ENCODE assay signal across 19 mouse cellular contexts in the genomic region with DNA sequence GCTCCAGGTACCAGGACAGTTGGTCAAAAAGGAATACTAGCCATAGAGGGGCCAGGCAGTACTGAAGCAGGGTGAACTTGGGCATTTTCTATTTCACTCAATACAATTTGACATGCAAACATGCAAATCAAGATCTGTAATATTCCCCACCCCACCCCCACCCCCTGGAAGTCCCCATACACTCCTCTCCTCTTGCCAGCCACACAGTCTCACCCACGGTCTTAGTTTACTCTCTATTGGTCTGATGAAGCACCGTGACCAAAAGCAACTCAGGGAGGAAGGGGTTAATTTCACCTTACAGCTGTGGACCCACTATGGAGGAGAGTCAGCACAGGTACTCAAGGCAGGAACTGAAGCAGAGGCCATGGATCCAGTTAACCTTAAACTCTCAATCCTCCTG. TPM values are rescaled to one million over a fixed set of nuclear protein-coding genes. Genes with fewer than 3 reads are reported as not detected.
DNase-seq lines count a peak whose midpoint lies in the region; ATAC-seq and TF ChIP-seq lines count a peak whose summit lies in the region.
"Had no signal": no experiment of that assay in that cellular context is flagged by ENCODE, and none has a peak within 500 bp of the region (broad histone marks: within the 10 kb centered on the region; RNA-seq: fewer than 3 reads in every experiment).

No protein-coding gene starts in this region.

- 0 out of 2 replicates have a peak overlapping the region, but pooled peaks have one; percentile 11 for H3K4me2 ChIP-seq in liver, embryonic 12.5 days
- H3K4me2 ChIP-seq: forebrain, embryonic 13.5 days; heart, embryonic 13.5 days; hindbrain, embryonic 14.5 days; intestine, embryonic 15.5 days had no signal

- H3K27ac ChIP-seq in liver, embryonic 12.5 days = no peak overlapping the region
- peak overlapping the region; percentile 86; the same call in 1 of the 2 replicates for H3K27ac ChIP-seq in bone marrow macrophage, adult 2 months (ENCODE audit: insufficient read depth, low read depth, low read length)
- H3K27ac ChIP-seq: forebrain, embryonic 13.5 days; gastrocnemius, adult 2 months; heart, adult 2 months; heart, embryonic 13.5 days; hindbrain, embryonic 10.5 days; hindbrain, embryonic 14.5 days; intestine, embryonic 15.5 days had no signal

- WGBS in liver, embryonic 12.5 days (ENCODE audit: insufficient replicate concordance) = 81% methylated on average over 2 of the region's 2 CpGs

- intact Hi-C loops in gastrocnemius, postnatal 36 days (cut with DNase I) = no loop called here

- TF ChIP-seq CTCF in bone marrow macrophage, adult 2 months (IDR thresholded peaks at IDR 0.05; ENCODE audit: low read depth, low read length) = no peak

- H3K4me1 ChIP-seq in liver, embryonic 12.5 days = peaks cover 20% of the 10 kb centered on the region
- peaks cover 29% of the 10 kb centered on the region for H3K4me1 ChIP-seq in bone marrow macrophage, adult 2 months (ENCODE audit: control insufficient read depth, insufficient read depth, low read length)
- H3K4me1 ChIP-seq: forebrain, embryonic 13.5 days; heart, embryonic 13.5 days; hindbrain, embryonic 10.5 days; intestine, embryonic 15.5 days had no signal

- no peaks in the 10 kb centered on the region for H3K36me3 ChIP-seq in liver, embryonic 12.5 days
- H3K36me3 ChIP-seq: heart, embryonic 13.5 days; hindbrain, embryonic 10.5 days; intestine, embryonic 15.5 days had no signal

- DNase-seq in gastrocnemius, postnatal 25 days = peak; percentile 1
- DNase-seq in gastrocnemius, postnatal 36 days = no peak
- no peak for DNase-seq in liver
- no peak for DNase-seq in yolk sac, embryonic 10.5 days (ENCODE audit: low spot score)
- no peak for DNase-seq in kidney, postnatal 14 days
- DNase-seq: adrenal gland, postnatal 10 days; cerebellum, adult 11-12 months; cerebellum, adult 9-11 months; cerebellum, postnatal 36 days; gastrocnemius, adult 2 months; heart, adult 2 months; kidney, adult 18-20 months had no signal

- H3K4me3 ChIP-seq in liver, embryonic 12.5 days = no peak overlapping the region
- H3K4me3 ChIP-seq in bone marrow macrophage, adult 2 months (ENCODE audit: insufficient read depth, low read length) = no peak overlapping the region
- H3K4me3 ChIP-seq: forebrain, embryonic 13.5 days; gastrocnemius, adult 2 months; heart, adult 2 months; heart, embryonic 13.5 days; hindbrain, embryonic 10.5 days; intestine, embryonic 15.5 days had no signal

- no peak overlapping the region for H3K9ac ChIP-seq in liver, embryonic 12.5 days
- H3K9ac ChIP-seq: forebrain, embryonic 13.5 days; heart, embryonic 13.5 days; hindbrain, embryonic 14.5 days; intestine, embryonic 15.5 days had no signal

- H3K27me3 ChIP-seq in liver, embryonic 12.5 days (replicated peaks) = no peaks in the 10 kb centered on the region
- H3K27me3 ChIP-seq: forebrain, embryonic 13.5 days; heart, embryonic 13.5 days; intestine, embryonic 15.5 days had no signal

- no peak for ATAC-seq in liver, embryonic 12.5 days
- ATAC-seq: forebrain, embryonic 13.5 days; intestine, embryonic 15.5 days had no signal

- no peak for TF ChIP-seq POLR2A in bone marrow macrophage, adult 2 months (IDR thresholded peaks at IDR 0.05; ENCODE audit: borderline replicate concordance, low read depth, low read length)

- H3K9me3 ChIP-seq in liver, embryonic 12.5 days (replicated peaks) = no peaks in the 10 kb centered on the region
- H3K9me3 ChIP-seq: forebrain, embryonic 13.5 days; heart, embryonic 13.5 days; hindbrain, embryonic 10.5 days; intestine, embryonic 15.5 days had no signal

RNA-seq across cellular contexts. Expression of a gene that starts 14.6 kb away (rescaled TPM):
- 10 to 100 TPM; 20.0 to 20.8 TPM for total RNA-seq in gastrocnemius, postnatal 25 days (2021)
- total RNA-seq in gastrocnemius, postnatal 36 days (2021) = 10 to 100 TPM; 18.4 to 22.2 TPM
- polyA plus RNA-seq in liver, embryonic 12.5 days (2016; fragmentation: Nextera tagmentation; extraction: Ambion mirVana) = 21.9 and 23.6 TPM in 2 replicates
- polyA plus RNA-seq in bone marrow macrophage, adult 2 months (2012; ENCODE audit: insufficient read depth, insufficient read length, missing spikeins) = 22.2 and 23.4 TPM in 2 replicates
